Mouse (Mus musculus): ENCODE data around the gene Ctdsp2. TPM values are rescaled to one million over a fixed set of nuclear protein-coding genes. Genes with fewer than 3 reads are reported as not detected.

The Ctdsp2 gene
- polyA plus RNA-seq, 1 experiment from 2014 or later: 87.4 TPM

- Histone ChIP-seq H3K9me3 (no peaks in the 10 kb centered on the region), H3K4me1 (peaks cover 10% of the 10 kb centered on the region), H3K27ac (peak within 1 kb of the TSS; percentile 55; the same call in 1 of the 2 replicates), H3K27me3 (no peaks in the 10 kb centered on the region), H3K4me3 (peak within 1 kb of the TSS; percentile 91), H3K36me3 (peaks cover 39% of the 10 kb centered on the region), H3K4me2 (peak within 1 kb of the TSS; percentile 89), H3K9ac (peak within 1 kb of the TSS; percentile 92)
- peak; percentile 74; the same call in 1 of the 2 replicates for ATAC-seq (ENCODE audit: insufficient number of reproducible peaks, insufficient read depth, low FRiP score, low TSS enrichment, low read depth)
- 5% methylated on average over 56 of the region's 56 CpGs for WGBS
Measured at GRCm38 (mm10) chr10:127030336-127031296, 52.1 kb downstream of the Ctdsp2 start, which contains the start of gene Tsfm. Gene Tsfm, minus strand, starts transcription at chr10:127030840.

- H3K27ac ChIP-seq: no peak overlapping the region
- H3K4me1 ChIP-seq: peaks cover 10% of the 10 kb centered on the region
- H3K9me3 ChIP-seq: no peaks in the 10 kb centered on the region
- H3K36me3 ChIP-seq: peaks cover 12% of the 10 kb centered on the region
- ATAC-seq (ENCODE audit: insufficient number of reproducible peaks, insufficient read depth, low FRiP score, low TSS enrichment, low read depth): no peak
- WGBS: 87% methylated on average over 8 of the region's 8 CpGs
- no peaks in the 10 kb centered on the region for H3K27me3 ChIP-seq
- H3K4me3 ChIP-seq: no peak overlapping the region
- no peak overlapping the region for H3K4me2 ChIP-seq
- H3K9ac ChIP-seq: no peak overlapping the region
Measured at GRCm38 (mm10) chr10:127033301-127033741, 54.8 kb downstream of the Ctdsp2 start.

GRCm38 (mm10) chr10:127036273-127036672 is 57.8 kb downstream of the Ctdsp2 start:
- no peak overlapping the region for H3K9ac ChIP-seq
- H3K4me1 ChIP-seq: peaks cover 4% of the 10 kb centered on the region; the same call in 1 of the 2 replicates
- H3K27ac ChIP-seq: no peak overlapping the region
- no peak for ATAC-seq (ENCODE audit: insufficient number of reproducible peaks, insufficient read depth, low FRiP score, low TSS enrichment, low read depth)
- peaks cover 9% of the 10 kb centered on the region for H3K27me3 ChIP-seq
- no peaks in the 10 kb centered on the region for H3K36me3 ChIP-seq
- H3K4me2 ChIP-seq: no peak overlapping the region
- H3K9me3 ChIP-seq: no peaks in the 10 kb centered on the region
- H3K4me3 ChIP-seq: no peak overlapping the region
- WGBS: 82% methylated on average over 12 of the region's 12 CpGs

- no peak for ATAC-seq (ENCODE audit: insufficient number of reproducible peaks, insufficient read depth, low FRiP score, low TSS enrichment, low read depth)
- H3K27me3 ChIP-seq: peaks cover 9% of the 10 kb centered on the region
- H3K4me3 ChIP-seq: no peak overlapping the region
- H3K4me1 ChIP-seq: peaks cover 8% of the 10 kb centered on the region
- H3K36me3 ChIP-seq: no peaks in the 10 kb centered on the region
- 72% methylated on average over 12 of the region's 12 CpGs for WGBS
- H3K9me3 ChIP-seq: no peaks in the 10 kb centered on the region
- no peak overlapping the region for H3K9ac ChIP-seq
- no peak overlapping the region for H3K27ac ChIP-seq
- no peak overlapping the region for H3K4me2 ChIP-seq
Measured at GRCm38 (mm10) chr10:127037641-127038040, 59.1 kb downstream of the Ctdsp2 start.

GRCm38 (mm10) chr10:127040569-127041214 is 62.2 kb downstream of the Ctdsp2 start:
- Histone ChIP-seq H3K9me3 (no peaks in the 10 kb centered on the region), H3K27me3 (peaks cover 9% of the 10 kb centered on the region), H3K4me2 (peak overlapping the region; percentile 96), H3K36me3 (peaks cover 22% of the 10 kb centered on the region), H3K4me1 (peaks cover 15% of the 10 kb centered on the region), H3K9ac (peak overlapping the region; percentile 81), H3K4me3 (peak overlapping the region; percentile 81), H3K27ac (peak overlapping the region; percentile 84)
- 1% methylated on average over 20 of the region's 20 CpGs for WGBS
- ATAC-seq (ENCODE audit: insufficient number of reproducible peaks, insufficient read depth, low FRiP score, low TSS enrichment, low read depth): no peak

- Histone ChIP-seq H3K36me3 (peaks cover 26% of the 10 kb centered on the region), H3K4me3 (peak within 1 kb of the TSS; percentile 81), H3K4me1 (peaks cover 15% of the 10 kb centered on the region), H3K9ac (peak within 1 kb of the TSS; percentile 81), H3K27me3 (peaks cover 9% of the 10 kb centered on the region), H3K9me3 (no peaks in the 10 kb centered on the region), H3K4me2 (peak within 1 kb of the TSS; percentile 96), H3K27ac (peak within 1 kb of the TSS; percentile 84)
- ATAC-seq (ENCODE audit: insufficient number of reproducible peaks, insufficient read depth, low FRiP score, low TSS enrichment, low read depth): peak; percentile 39
- WGBS: under 1% methylated on average over 28 of the region's 28 CpGs
Measured at GRCm38 (mm10) chr10:127041274-127041766, 62.8 kb downstream of the Ctdsp2 start, which contains the start of the genes Mettl1 and Eef1akmt3. Gene Mettl1, plus strand, starts transcription at chr10:127041414. Gene Eef1akmt3, minus strand, starts transcription at chr10:127041513.

- WGBS: under 1% methylated on average over 44 of the region's 44 CpGs
- peaks cover 31% of the 10 kb centered on the region for H3K36me3 ChIP-seq
- H3K9me3 ChIP-seq: no peaks in the 10 kb centered on the region
- ATAC-seq (ENCODE audit: insufficient number of reproducible peaks, insufficient read depth, low FRiP score, low TSS enrichment, low read depth): peak; percentile 81
- H3K4me3 ChIP-seq: peak overlapping the region; percentile 81
- peak overlapping the region; percentile 81 for H3K9ac ChIP-seq
- peaks cover 15% of the 10 kb centered on the region for H3K4me1 ChIP-seq
- H3K4me2 ChIP-seq: peak overlapping the region; percentile 96
- H3K27me3 ChIP-seq: peaks cover 9% of the 10 kb centered on the region
- H3K27ac ChIP-seq: peak overlapping the region; percentile 84
Measured at GRCm38 (mm10) chr10:127041774-127042338, 63.3 kb downstream of the Ctdsp2 start.

GRCm38 (mm10) chr10:127042468-127043115 is 64.1 kb downstream of the Ctdsp2 start:
- Histone ChIP-seq H3K4me1 (peaks cover 15% of the 10 kb centered on the region), H3K27me3 (peaks cover 16% of the 10 kb centered on the region), H3K9ac (peak overlapping the region; percentile 81), H3K4me3 (peak overlapping the region; percentile 81), H3K36me3 (peaks cover 35% of the 10 kb centered on the region), H3K9me3 (no peaks in the 10 kb centered on the region), H3K27ac (peak overlapping the region; percentile 84; the same call in 1 of the 2 replicates), H3K4me2 (peak overlapping the region; percentile 96)
- 13% methylated on average over 5 of the region's 5 CpGs for WGBS
- no peak for ATAC-seq (ENCODE audit: insufficient number of reproducible peaks, insufficient read depth, low FRiP score, low TSS enrichment, low read depth)

GRCm38 (mm10) chr10:127043187-127043586 is 64.7 kb downstream of the Ctdsp2 start:
- WGBS: 87% methylated on average over 6 of the region's 6 CpGs
- Histone ChIP-seq H3K36me3 (peaks cover 35% of the 10 kb centered on the region), H3K9me3 (no peaks in the 10 kb centered on the region), H3K9ac (no peak overlapping the region), H3K4me1 (peaks cover 15% of the 10 kb centered on the region), H3K4me2 (peak overlapping the region; percentile 96; the same call in 1 of the 2 replicates), H3K27ac (no peak overlapping the region), H3K27me3 (peaks cover 22% of the 10 kb centered on the region), H3K4me3 (0 out of 2 replicates have a peak overlapping the region, but pooled peaks have one; percentile 81)
- no peak for ATAC-seq (ENCODE audit: insufficient number of reproducible peaks, insufficient read depth, low FRiP score, low TSS enrichment, low read depth)

GRCm38 (mm10) chr10:127047954-127048353 is 69.4 kb downstream of the Ctdsp2 start, which contains the start of gene Cyp27b1:
Gene Cyp27b1, plus strand, starts transcription at chr10:127048250.
- Histone ChIP-seq H3K4me1 (peaks cover 15% of the 10 kb centered on the region), H3K4me2 (peak within 1 kb of the TSS; percentile 35), H3K36me3 (peaks cover 35% of the 10 kb centered on the region), H3K27me3 (peaks cover 58% of the 10 kb centered on the region), H3K4me3 (peak within 1 kb of the TSS; percentile 16), H3K9me3 (no peaks in the 10 kb centered on the region), H3K9ac (peak within 1 kb of the TSS; percentile 11; the same call in 1 of the 2 replicates), H3K27ac (no peak within 1 kb of the TSS)
- no peak for ATAC-seq (ENCODE audit: insufficient number of reproducible peaks, insufficient read depth, low FRiP score, low TSS enrichment, low read depth)
- 20% methylated on average over 5 of the region's 5 CpGs for WGBS

Measured in embryonic facial prominence, embryonic 13.5 days (tissue).